Mouse (Mus musculus) liver, postnatal 0 days (tissue): Measurements from ENCODE around the gene Cdc40. TPM values are rescaled to one million over a fixed set of nuclear protein-coding genes. Genes with fewer than 3 reads are reported as not detected.

Experiments used
- ATAC-seq: fragments of 200-750 bp; cut with Nextera tagmentation; 2 replicates; pipeline ENCODE4 v1.8.0; 2017; ENCODE audit warnings: mild to moderate bottlenecking, moderate library complexity
- DNase-seq: peaks from one replicate; pipeline ENCODE4 v3.0.0-alpha.2; 2016
- H3K27ac ChIP-seq: fragments of 300-500 bp; sonication (generic); 2 replicates; pipeline ENCODE4 v1.5.1; 2014; ENCODE audit warnings: antibody characterized with exemption, moderate library complexity, mild to moderate bottlenecking, low read depth
- H3K27me3 ChIP-seq: fragments of 300-500 bp; sonication (generic); 2 replicates; pipeline ENCODE4 v1.6.1; 2014; ENCODE audit warnings: low read length, control low read depth, mixed read lengths; ENCODE audit not compliant: insufficient read depth
- H3K36me3 ChIP-seq: fragments of 300-500 bp; sonication (generic); replicated peaks from 2 replicates; pipeline ENCODE4 v1.6.1; 2014; ENCODE audit warnings: mild to moderate bottlenecking, control low read depth, low read length, moderate library complexity, mixed read lengths; ENCODE audit not compliant: insufficient read depth
- H3K4me1 ChIP-seq: fragments of 300-500 bp; sonication (generic); 2 replicates; pipeline ENCODE4 v1.6.1; 2014; ENCODE audit warnings: antibody characterized with exemption, mild to moderate bottlenecking, control low read depth; ENCODE audit not compliant: insufficient read depth
- H3K4me2 ChIP-seq: fragments of 300-500 bp; sonication (generic); 2 replicates; pipeline ENCODE4 v1.6.1; 2014; ENCODE audit warnings: low read depth, mild to moderate bottlenecking, low read length, moderate library complexity, mixed read lengths
- H3K4me3 ChIP-seq: fragments of 300-500 bp; sonication (generic); 2 replicates; pipeline ENCODE4 v1.5.1; 2014; ENCODE audit warnings: low read depth, low read length
- H3K9ac ChIP-seq: fragments of 300-500 bp; sonication (generic); replicated peaks from 2 replicates; pipeline ENCODE4 v1.6.1; 2014; ENCODE audit warnings: mild to moderate bottlenecking, moderate library complexity
- H3K9me3 ChIP-seq: fragments of 300-500 bp; sonication (generic); 2 replicates; pipeline ENCODE4 v1.6.1; 2016; ENCODE audit warnings: mild to moderate bottlenecking, control low read depth, low read length, mixed read lengths
- CTCF ChIP-seq: sonication (generic); IDR thresholded peaks from 2 replicates; pipeline ENCODE4 v1.5.1; 2016; ENCODE audit warnings: antibody characterized with exemption, low read depth
- EP300 ChIP-seq: IDR thresholded peaks from 2 replicates; pipeline ENCODE4 v1.6.1; 2016; ENCODE audit warnings: antibody characterized with exemption, low read depth, mild to moderate bottlenecking
- WGBS: fragments of 180-500 bp; shearing (Covaris S2); extraction: QIAGEN DNeasy Blood & Tissue Kit; methylation state at CpG from one replicate; pipeline ENCODE4 v1.1.7; 2014; ENCODE audit not compliant: insufficient replicate concordance; 5-methylcytosine and 5-hydroxymethylcytosine counted together
- polyA plus RNA-seq: library from polyadenylated mRNA; unstranded; fragments of >200 nt; fragmentation: Nextera tagmentation; extraction: Ambion mirVana; gene quantifications from 2 replicates; pipeline ENCODE4 v1.2.1, GENCODE M21; 2015

Cdc40 gene
- polyA plus RNA-seq, 1 experiment from 2014 or later = 10.3 TPM

- no peak overlapping the region for H3K9ac ChIP-seq
- no peak for ATAC-seq
Measured at GRCm38 (mm10) chr10:40878246-40878645, 4.9 kb downstream of the Cdc40 start.

DNA sequence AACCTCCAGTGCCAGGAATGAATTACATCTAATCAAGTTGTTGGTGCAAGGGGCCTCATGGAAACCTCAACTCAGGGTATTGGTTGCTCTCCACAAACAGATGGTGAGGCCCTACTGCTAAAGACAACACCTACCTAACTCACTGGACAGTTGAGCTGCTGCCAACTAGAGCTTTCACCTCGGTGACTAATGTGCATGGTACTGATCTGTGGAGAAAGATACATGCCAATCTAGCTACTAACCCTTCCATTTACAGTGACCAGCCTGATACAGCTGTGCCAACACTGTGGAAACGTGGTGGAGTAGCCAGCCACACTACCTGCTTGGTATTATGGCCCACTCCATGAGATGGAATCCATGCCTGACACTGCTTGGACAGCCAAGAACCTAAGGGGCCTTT lies 11.1 kb downstream of the Cdc40 start:
- H3K27ac ChIP-seq = no peak overlapping the region
- no peak for TF ChIP-seq CTCF
- no peak for TF ChIP-seq EP300
- no peaks in the 10 kb centered on the region for H3K27me3 ChIP-seq
- no peak overlapping the region for H3K4me3 ChIP-seq
- H3K9ac ChIP-seq = no peak overlapping the region
- no peak overlapping the region for H3K4me2 ChIP-seq
- 86% methylated on average over 2 of the region's 2 CpGs for WGBS
- no peak for ATAC-seq
- H3K4me1 ChIP-seq = 0 out of 2 replicates have a peak, but pooled peaks cover 4% of the 10 kb centered on the region
- no peaks in the 10 kb centered on the region for H3K9me3 ChIP-seq
- no peak for DNase-seq
- peaks cover 6% of the 10 kb centered on the region for H3K36me3 ChIP-seq

More at GRCm38 (mm10) chr10:40878246-40878645, 4.9 kb downstream of the Cdc40 start:
- H3K4me2 ChIP-seq = no peak overlapping the region
- no peak overlapping the region for H3K27ac ChIP-seq
- H3K36me3 ChIP-seq = peaks cover 2% of the 10 kb centered on the region; the same call in 1 of the 2 replicates
- peaks cover 12% of the 10 kb centered on the region for H3K4me1 ChIP-seq
- WGBS = 72% methylated on average over 3 of the region's 3 CpGs
- TF ChIP-seq CTCF = no peak
- H3K27me3 ChIP-seq = no peaks in the 10 kb centered on the region
- no peak for DNase-seq
- H3K4me3 ChIP-seq = no peak overlapping the region
- no peaks in the 10 kb centered on the region for H3K9me3 ChIP-seq

GRCm38 (mm10) chr10:40871301-40871700 lies 11.8 kb downstream of the Cdc40 start:
- Histone ChIP-seq H3K4me1 (0 out of 2 replicates have a peak, but pooled peaks cover 4% of the 10 kb centered on the region), H3K9me3 (no peaks in the 10 kb centered on the region), H3K4me2 (no peak overlapping the region), H3K9ac (no peak overlapping the region), H3K4me3 (no peak overlapping the region), H3K36me3 (peaks cover 10% of the 10 kb centered on the region), H3K27ac (no peak overlapping the region), H3K27me3 (no peaks in the 10 kb centered on the region)
- DNase-seq (no peak), ATAC-seq (no peak)
- TF ChIP-seq CTCF = no peak
- TF ChIP-seq EP300 = no peak
- 57% methylated on average over 2 of the region's 2 CpGs for WGBS

DNA sequence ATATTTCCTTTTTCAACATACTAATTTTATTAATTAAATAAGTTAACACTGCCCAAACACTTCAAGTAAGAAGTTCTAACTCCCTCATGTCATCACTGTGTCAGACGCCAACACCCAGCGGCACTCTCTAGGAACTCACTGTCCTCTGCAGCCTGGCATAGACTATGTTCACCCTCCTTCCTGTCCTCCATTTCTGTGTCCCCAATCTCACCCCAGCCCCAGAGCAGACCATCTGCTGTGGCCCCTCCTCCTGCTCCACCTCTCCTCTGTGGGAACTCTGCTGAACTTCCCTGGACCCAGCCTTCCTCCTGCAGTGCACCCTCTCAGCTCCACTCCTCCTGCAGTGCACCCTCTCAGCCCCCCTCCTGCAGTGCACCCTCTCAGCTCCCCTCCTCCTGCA lies 15.0 kb downstream of the Cdc40 start:
- Histone ChIP-seq H3K27ac (no peak overlapping the region), H3K27me3 (no peaks in the 10 kb centered on the region), H3K36me3 (peaks cover 21% of the 10 kb centered on the region), H3K9ac (no peak overlapping the region), H3K9me3 (0 out of 2 replicates have a peak, but pooled peaks cover 4% of the 10 kb centered on the region), H3K4me1 (0 out of 2 replicates have a peak, but pooled peaks cover 4% of the 10 kb centered on the region), H3K4me2 (no peak overlapping the region), H3K4me3 (no peak overlapping the region)
- no peak for ATAC-seq
- no peak for DNase-seq
- 86% methylated on average over 2 of the region's 2 CpGs for WGBS
- TF ChIP-seq CTCF (no peak), EP300 (no peak)

DNA sequence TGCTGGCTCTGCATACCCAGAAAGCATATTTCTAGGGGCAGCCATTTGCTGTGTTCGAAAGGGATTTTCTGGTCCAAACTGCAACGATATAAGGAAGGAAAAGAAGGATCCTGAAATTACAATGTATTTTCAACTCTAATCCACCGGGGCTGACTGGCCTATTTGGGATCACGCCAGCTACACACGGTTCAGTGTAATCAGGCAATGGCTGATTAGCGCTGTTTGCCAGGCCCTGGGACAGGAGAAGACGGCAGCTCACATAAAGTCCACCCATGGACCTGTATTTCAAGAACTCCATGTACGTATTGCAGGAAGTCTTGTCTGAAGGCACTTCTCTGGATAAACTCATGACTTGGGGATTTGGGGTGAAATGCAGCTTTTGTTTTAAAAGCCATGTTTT lies 25.5 kb downstream of the Cdc40 start:
- H3K36me3 ChIP-seq = peaks cover 5% of the 10 kb centered on the region
- no peak overlapping the region for H3K27ac ChIP-seq
- DNase-seq (no peak), ATAC-seq (no peak)
- WGBS = 84% methylated on average over 8 of the region's 8 CpGs
- no peak overlapping the region for H3K9ac ChIP-seq
- H3K4me3 ChIP-seq = no peak overlapping the region
- no peaks in the 10 kb centered on the region for H3K9me3 ChIP-seq
- H3K4me1 ChIP-seq = no peaks in the 10 kb centered on the region
- no peak overlapping the region for H3K4me2 ChIP-seq
- TF ChIP-seq EP300 (no peak), CTCF (no peak)
- H3K27me3 ChIP-seq = no peaks in the 10 kb centered on the region

DNA sequence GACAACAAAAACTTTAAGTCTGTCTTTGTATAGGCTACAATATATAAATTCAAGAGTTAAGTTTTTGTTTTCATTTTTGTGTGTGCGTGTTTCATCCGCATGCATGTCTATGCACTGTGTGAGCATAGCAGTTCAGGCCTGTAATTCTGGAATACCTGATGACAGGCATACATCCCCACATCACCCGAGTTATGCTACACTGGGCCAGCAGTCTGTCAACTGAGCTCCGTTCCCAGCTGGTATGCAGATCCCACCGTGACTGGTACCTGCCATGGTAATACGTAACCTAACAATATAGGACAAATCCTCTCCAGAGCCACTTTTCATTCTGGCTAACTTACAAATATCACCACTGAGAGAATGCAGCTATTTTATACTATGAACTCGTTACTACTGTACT lies 26.4 kb downstream of the Cdc40 start:
- ATAC-seq (no peak), DNase-seq (no peak)
- H3K27ac ChIP-seq = no peak overlapping the region
- peaks cover 5% of the 10 kb centered on the region for H3K36me3 ChIP-seq
- H3K4me3 ChIP-seq = no peak overlapping the region
- H3K9me3 ChIP-seq = no peaks in the 10 kb centered on the region
- H3K27me3 ChIP-seq = no peaks in the 10 kb centered on the region
- 90% methylated on average over 7 of the region's 7 CpGs for WGBS
- H3K4me1 ChIP-seq = no peaks in the 10 kb centered on the region
- no peak for TF ChIP-seq EP300
- no peak overlapping the region for H3K4me2 ChIP-seq
- no peak overlapping the region for H3K9ac ChIP-seq

DNA sequence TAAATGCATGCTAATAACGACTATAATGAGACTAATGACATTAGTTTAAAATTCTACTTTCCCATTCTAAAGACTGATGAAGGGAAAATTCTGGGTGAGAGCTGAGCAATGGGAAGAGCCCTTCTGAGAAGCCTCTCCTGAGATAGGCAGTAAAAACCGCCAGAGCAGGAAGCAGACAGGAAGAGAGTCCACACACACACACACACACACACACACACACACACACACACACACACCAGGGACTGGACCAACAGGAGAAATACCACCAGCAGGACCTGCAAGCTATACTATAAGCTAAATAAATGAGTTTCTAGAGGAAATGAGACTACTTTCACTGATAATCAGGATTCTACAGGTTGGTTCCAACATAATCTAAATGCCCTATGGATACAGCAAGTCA lies 27.5 kb downstream of the Cdc40 start:
- Histone ChIP-seq H3K27ac (no peak overlapping the region), H3K27me3 (no peaks in the 10 kb centered on the region), H3K9ac (no peak overlapping the region), H3K4me1 (no peaks in the 10 kb centered on the region), H3K9me3 (no peaks in the 10 kb centered on the region), H3K36me3 (peaks cover 8% of the 10 kb centered on the region), H3K4me2 (no peak overlapping the region), H3K4me3 (no peak overlapping the region)
- ATAC-seq (no peak), DNase-seq (no peak)
- TF ChIP-seq CTCF (no peak), EP300 (no peak)
- WGBS = 42% methylated on average over 2 of the region's 2 CpGs
